Mouse (Mus musculus) heart, adult 2 months (tissue): ENCODE data around the gene Mfge8.

Experiments used
- CTCF ChIP-seq: fragments of 200-600 bp; IDR thresholded peaks from 2 replicates; pipeline ENCODE4 v1.8.1; 2022; ENCODE audit warnings: antibody characterized with exemption, mild to moderate bottlenecking, moderate library complexity
- EP300 ChIP-seq: fragments of 200-500 bp; IDR thresholded peaks from 2 replicates; pipeline ENCODE4 v1.6.1; 2011; ENCODE audit warnings: low read depth, low read length, control low read depth; ENCODE audit not compliant: insufficient read depth

DNA sequence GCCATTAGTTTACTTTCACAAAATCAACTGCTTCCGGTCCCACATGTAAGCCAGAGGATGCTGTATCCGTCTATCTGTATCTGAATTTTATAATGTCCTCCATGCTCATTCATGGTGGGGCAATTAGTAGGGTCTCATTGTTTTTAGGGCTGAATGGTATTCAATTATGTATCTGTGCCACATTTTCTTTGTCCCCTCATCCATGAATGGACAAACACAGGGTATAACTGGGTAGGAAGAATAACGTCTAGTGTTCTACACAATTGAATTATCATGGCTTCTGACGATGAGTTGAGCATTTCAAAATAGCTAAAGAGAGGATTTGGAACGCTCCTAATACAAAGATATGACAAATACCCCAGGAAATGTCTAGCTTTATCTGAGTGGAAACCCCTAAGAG is 42.6 kb upstream of the Mfge8 start:
- TF ChIP-seq CTCF: no peak
- no peak for TF ChIP-seq EP300
